Mouse (Mus musculus) brain, embryonic 14.5 days (tissue): ENCODE measurements around the gene Tbc1d2. TPM values are rescaled to one million over a fixed set of nuclear protein-coding genes. Genes with fewer than 3 reads are reported as not detected.
"Not testable (repeated sequence)": the region's sequence is repeated elsewhere in the genome, so short reads cannot be mapped to it uniquely, and the experiment has no call there.

Source experiments
- DNase-seq: peaks from one replicate; pipeline ENCODE4 v3.0.0-alpha.2; 2011; ENCODE audit warnings: low read depth
- CTCF ChIP-seq: fragments of 200-500 bp; IDR thresholded peaks from 2 replicates; pipeline ENCODE4 v1.5.1; 2012; ENCODE audit warnings: inconsistent platforms, mild to moderate bottlenecking, moderate library complexity, borderline replicate concordance; ENCODE audit not compliant: insufficient read depth, insufficient read length; ENCODE audit errors: extremely low read depth
- POLR2A ChIP-seq: fragments of 200-500 bp; IDR thresholded peaks from 2 replicates; pipeline ENCODE4 v1.6.1; 2012; ENCODE audit warnings: mild to moderate bottlenecking, inconsistent platforms, borderline replicate concordance; ENCODE audit not compliant: poor library complexity, insufficient read depth, insufficient read length, severe bottlenecking; ENCODE audit errors: extremely low read depth
- polyA plus RNA-seq: library from polyadenylated mRNA; depleted of rRNA; stranded (reverse); fragments of >200 nt; gene quantifications from 2 replicates; pipeline ENCODE4 v1.2.3, GENCODE M21; 2012

Gene Tbc1d2
- polyA plus RNA-seq, 1 experiment, result 1.4 TPM

GRCm38 (mm10) chr4:46600473-46601257 is 49.3 kb downstream of the Tbc1d2 start:
- DNase-seq, result no peak
- no peak for TF ChIP-seq CTCF
- no peak for TF ChIP-seq POLR2A

- DNase-seq, result not testable (repeated sequence)
Measured at GRCm38 (mm10) chr4:46599609-46600008, 50.4 kb downstream of the Tbc1d2 start.

- TF ChIP-seq CTCF, result no peak
- no peak for TF ChIP-seq POLR2A
- DNase-seq, result no peak
Measured at GRCm38 (mm10) chr4:46598981-46599380, 51.0 kb downstream of the Tbc1d2 start.

- DNase-seq, result no peak
- TF ChIP-seq CTCF (no peak), POLR2A (no peak)
Measured at GRCm38 (mm10) chr4:46598111-46598510, 51.9 kb downstream of the Tbc1d2 start.

- TF ChIP-seq POLR2A (no peak), CTCF (no peak)
- no peak for DNase-seq
Measured at GRCm38 (mm10) chr4:46597286-46597961, 52.6 kb downstream of the Tbc1d2 start.

- TF ChIP-seq CTCF (no peak), POLR2A (no peak)
Measured at GRCm38 (mm10) chr4:46596398-46596797, 53.6 kb downstream of the Tbc1d2 start.

GRCm38 (mm10) chr4:46594131-46594530 is 55.9 kb downstream of the Tbc1d2 start:
- no peak for DNase-seq
- TF ChIP-seq CTCF (no peak), POLR2A (no peak)

More at GRCm38 (mm10) chr4:46596398-46596797, 53.6 kb downstream of the Tbc1d2 start:
- DNase-seq, result no peak

GRCm38 (mm10) chr4:46593472-46593871 is 56.5 kb downstream of the Tbc1d2 start:
- no peak for DNase-seq
- no peak for TF ChIP-seq CTCF
- TF ChIP-seq POLR2A, result no peak

GRCm38 (mm10) chr4:46591833-46592520 is 58.0 kb downstream of the Tbc1d2 start:
- DNase-seq, result no peak
- TF ChIP-seq CTCF (no peak), POLR2A (no peak)

GRCm38 (mm10) chr4:46590810-46591209 is 59.2 kb downstream of the Tbc1d2 start:
- TF ChIP-seq POLR2A, result no peak
- no peak for TF ChIP-seq CTCF
- no peak for DNase-seq

GRCm38 (mm10) chr4:46589946-46590684 is 59.9 kb downstream of the Tbc1d2 start:
- no peak for TF ChIP-seq CTCF
- TF ChIP-seq POLR2A, result no peak

More at GRCm38 (mm10) chr4:46589946-46590684, 59.9 kb downstream of the Tbc1d2 start:
- DNase-seq, result no peak
